Mouse (Mus musculus) thymus, postnatal 14 days (tissue): ENCODE results near the gene Fgf15.
"Not testable (repeated sequence)": the region's sequence is repeated elsewhere in the genome, so short reads cannot be mapped to it uniquely, and the experiment has no call there.

Source experiments
- DNase-seq: peaks from one replicate; pipeline ENCODE4 v3.0.0; 2021

Fgf15 gene

DNA sequence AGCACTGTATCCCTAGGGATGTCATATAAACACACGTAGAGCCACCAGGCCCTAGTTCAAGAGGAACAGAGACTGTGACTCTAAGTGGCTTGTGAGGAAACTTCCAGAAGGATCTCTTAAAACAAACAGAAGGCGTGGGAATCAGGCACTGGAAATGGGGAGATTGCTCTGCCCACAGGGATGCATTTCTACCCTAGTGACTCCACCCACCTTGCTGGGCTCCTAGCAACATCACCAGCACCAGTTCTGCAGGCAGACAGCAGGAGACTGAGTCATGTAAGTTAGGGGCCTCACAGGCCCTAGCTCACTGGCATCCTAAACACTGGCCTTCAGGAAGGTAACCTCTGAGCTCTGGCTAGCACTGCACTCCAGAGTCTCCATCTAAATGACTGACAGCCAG, 4.5 kb upstream of the Fgf15 start:
- no peak for DNase-seq

DNA sequence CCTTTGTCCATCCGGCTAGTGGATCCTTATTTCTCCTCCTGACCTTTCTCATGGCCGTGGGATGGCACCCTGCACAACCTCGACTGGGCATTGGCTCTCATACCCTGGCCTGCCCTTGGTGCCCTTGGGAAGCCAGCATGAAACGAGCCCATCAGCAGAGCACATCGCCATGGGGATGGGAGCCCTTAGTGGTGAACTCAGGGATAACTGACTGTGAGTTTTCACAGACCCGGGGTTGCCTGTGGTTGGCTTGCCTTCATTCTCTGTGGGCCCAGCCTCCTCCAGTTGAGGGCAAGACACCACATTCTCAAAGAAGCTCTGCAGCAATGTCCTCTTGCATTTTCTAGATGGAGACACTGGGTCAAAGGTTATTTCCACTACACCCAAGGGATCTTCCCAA, 4.0 kb upstream of the Fgf15 start:
- no peak for DNase-seq

DNA sequence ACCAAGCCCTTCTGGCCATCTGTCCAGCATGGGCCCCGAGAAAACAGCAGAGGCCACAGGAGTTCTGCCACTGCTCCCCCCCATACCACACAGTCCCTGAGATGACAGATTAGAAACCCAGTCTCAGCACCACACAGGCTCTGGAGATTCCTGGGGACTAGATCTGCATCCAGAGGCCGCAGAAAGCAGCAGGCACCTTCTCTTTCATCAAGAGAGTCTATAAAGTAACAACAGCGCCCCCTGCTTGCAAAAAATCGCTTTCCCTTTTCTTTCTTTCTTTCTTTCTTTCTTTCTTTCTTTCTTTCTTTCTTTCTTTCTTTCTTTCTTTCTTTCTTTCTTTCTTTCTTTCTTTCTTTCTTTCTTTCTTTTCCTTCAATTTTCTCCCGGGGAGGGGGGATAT, 2.1 kb upstream of the Fgf15 start:
- DNase-seq, result peak; percentile 18

DNA sequence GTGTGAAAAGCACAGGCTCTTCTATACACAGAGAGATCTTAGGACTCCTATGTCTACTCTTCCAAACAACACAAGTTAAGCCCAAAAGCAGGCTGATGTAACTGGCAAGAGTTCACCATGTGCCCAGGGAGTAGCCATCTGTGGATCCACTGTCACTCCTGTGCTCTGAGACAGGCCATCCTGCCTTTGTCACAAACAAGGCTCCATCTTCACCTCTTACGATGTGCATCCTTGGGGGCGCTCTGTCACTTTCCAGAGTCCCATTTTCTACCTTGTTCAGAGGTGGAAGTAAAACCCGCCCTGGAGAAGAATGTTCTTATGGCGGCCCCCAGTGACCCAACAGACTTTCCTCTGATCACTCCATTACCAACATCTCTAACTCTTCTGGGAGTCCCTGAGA, 1.6 kb upstream of the Fgf15 start:
- DNase-seq, result no peak

DNA sequence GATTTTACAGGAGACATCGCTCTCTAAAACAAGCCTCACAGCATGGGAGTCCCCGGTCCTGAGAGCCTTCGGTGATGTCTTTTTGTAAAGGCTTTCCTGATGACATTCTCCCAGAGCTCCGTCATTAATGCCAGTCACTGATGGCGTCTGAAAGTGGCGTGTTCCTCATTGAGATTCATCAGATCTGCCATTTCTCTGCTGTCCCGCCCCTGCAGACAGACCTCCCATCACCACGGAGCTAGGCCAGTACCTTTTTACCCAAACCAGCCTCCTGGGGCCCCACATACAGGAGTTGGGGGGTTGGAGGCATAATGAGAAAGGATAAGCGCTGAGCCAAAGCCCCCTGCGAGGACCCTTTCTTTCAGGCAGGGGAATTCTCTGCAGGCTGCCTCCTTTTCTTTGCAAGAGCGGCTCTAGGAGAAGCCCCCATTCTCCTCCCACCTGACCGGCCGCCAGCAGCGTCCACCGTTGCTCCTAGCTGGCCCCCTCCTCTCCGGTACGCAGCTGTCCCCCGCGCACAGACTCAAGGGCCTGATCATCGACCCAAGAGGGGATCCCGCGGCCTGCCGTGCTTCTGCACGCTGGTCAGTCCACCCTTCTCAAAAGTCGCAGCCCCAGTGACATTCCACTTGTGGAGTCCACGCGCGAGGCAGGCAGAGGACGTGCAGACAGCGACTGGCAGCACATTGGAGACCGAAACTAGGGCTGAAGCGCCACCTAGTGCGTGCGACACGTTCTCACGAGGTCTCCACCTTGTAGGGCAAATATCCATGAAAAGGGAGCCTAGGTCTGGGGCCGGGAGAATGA, 823 bp upstream of the Fgf15 start:
- DNase-seq, result peak; percentile 56

DNA sequence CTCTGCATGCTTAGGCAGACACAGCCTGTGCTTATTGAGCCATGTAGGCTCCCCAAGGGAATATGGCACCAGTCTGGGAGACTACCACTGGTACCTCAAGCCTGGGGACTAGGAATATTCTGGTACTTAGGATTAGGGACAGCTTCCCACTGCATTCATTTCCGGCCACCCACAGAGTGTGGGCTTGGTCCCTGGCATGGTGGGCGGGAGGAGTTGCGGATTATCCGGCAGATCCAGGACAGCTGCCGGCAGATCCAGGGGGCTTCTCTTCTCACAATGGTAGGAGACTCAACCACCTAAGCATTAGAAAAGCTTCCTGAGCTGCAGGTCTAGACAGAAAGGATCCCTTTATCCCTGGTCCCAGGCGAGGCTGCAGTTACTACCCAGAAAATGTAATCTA, 2.2 kb downstream of the Fgf15 start:
- no peak for DNase-seq

DNA sequence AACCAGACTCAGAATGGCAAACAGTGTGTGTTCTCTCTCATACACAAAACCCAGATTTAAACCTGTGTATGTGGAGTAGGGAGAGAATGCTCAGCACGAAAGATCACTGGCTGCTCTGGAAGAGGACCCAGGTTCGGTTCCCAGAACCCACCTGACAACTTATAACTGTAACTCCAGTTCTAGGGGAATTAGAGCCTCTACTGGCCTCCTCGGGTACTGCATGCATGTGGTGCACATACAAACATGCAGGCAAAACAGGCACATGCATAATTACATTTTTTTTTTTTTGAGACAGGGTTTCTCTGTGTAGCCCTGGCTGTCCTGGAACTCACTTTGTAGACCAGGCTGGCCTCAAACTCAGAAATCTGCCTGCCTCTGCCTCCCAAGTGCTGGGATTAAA, 9.2 kb downstream of the Fgf15 start:
- DNase-seq, result not testable (repeated sequence)

DNA sequence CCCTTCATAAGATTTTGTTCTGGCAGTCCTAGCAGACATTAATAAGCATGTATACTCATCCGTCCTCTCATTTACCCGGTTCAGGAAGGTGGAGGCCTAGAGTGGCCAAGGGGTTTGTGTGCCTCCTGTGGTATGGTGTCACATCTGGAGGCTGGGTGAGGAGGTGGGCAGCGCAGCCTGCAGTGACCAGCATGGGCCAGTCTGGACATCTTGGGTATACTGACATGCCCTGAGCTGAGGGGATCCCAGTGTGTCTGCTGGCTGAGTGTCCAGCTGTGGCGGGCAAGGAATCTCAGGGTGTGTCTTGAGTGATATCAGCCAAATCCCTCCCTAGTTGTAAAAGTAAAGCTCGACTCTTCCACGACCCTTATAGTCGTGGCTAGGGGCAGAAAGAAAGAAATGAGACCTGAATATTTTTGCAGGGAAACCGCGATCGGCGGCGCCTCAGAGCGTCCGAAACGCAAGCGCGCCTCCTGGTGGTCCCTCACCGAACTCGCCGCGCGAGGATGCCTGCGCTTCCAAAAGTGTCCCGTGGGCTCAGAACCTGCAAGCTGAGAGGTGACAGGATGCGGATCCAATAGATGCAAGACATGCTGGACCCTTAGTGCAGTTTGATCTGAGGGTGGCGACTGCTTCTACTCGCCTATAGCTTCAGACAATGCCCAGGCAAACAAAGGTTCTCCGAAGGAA, 10.5 kb downstream of the Fgf15 start:
- DNase-seq, result peak; percentile 59

DNA sequence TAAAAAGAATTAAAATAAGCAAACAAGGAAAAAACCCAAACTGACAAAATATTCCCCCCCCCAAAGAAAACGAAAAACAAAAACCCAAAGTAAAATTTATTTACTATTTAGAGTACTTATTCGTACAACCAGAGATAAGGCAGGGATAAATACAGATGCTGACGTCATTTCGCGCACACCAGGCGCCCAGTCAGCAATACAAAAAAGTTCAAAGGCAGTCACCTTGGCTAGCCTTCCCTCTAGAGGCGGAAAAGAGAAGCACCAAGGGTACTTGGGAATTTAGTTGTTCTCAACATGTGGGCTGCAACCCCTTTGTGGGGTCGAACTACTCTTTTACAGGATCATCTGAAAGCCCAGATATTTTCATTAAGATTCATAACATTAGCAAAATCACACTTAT, 11.5 kb downstream of the Fgf15 start:
- peak; percentile 25 for DNase-seq

DNA sequence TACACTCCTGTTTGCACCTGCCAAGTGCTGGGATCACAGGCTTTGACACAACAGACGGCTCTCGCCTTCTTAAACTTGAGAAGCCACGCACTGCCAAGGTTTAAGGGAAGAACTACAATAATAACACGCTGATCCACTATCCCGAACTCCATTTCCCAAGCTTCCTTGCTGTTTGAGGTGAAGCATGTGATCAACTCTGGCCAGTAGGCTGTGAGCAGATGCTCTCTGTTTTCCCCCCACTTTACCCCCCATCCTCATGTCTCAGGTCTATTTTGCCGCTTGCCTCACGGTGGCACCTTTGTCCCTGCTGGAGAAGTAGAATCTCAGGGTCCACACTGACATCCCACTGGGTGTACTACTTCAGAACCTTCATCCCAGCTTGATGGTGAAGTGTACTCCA, 12.4 kb downstream of the Fgf15 start:
- DNase-seq, result no peak

DNA sequence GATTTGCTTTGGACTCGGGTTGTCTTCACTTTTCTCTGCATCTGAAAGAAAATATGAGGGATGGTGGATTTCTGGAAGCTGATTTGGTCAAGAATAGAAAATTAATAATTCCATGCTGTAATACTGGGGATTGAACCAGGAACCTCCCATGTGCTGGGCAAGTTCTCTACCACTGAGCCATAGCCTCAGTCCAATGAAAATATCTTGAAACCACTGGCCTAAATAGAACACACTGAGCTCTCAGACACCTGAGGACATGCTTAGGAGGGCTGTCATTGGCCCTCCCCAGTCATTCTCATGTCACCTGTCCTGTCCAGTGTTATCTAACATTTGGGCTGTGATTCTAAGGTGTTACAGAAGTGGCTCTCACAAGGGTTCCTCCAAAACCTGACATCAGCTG, 14.8 kb downstream of the Fgf15 start:
- no peak for DNase-seq

DNA sequence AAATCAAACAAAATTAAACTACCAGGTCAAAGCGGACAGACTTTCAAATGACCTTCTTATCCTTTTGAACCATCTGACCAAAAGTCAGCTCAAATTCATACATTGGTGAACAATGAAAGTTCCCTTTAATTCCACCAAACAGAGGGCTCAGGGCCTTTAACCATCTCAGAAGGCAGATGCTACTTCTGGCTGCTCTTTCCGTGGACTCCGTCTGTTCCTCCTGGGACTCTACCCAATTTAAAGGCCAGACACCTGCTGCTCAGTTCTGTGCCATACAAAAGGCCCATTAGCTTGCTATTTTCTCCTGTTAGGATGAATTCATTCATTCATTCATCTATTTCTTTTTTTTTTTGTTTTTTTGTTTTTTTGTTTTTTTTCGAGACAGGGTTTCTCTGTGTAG, 16.6 kb downstream of the Fgf15 start:
- no peak for DNase-seq

DNA sequence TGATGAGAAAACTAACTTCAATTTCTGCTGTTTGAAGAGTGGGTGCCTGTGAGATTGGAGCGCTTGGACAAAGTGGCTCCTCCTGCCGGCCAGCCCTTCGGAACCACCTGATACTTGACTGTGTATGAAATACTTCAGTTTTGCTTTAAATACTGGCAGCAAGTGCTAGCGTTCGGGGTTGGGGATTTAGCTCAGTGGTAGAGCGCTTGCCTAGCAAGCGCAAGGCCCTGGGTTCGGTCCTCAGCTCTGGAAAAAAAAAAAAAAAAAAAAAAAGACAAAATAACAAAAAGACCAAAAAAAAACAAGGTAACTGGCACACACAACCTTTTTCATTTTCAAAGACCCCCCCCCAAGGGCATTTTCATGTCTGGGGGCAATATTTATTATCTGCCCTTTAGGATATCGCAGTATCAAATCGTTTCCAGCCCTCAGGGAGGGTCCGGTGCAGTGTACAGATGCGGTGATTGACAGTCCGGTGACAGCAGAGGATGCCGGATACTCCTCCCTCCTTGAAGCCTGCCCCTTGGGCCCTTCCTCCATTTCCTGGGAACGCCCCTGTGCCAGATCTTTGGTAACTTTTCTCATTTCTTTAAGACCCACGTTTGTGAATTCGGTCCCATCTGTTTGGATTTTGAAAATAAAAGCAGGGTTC, 18.1 kb downstream of the Fgf15 start:
- DNase-seq, result no peak

DNA sequence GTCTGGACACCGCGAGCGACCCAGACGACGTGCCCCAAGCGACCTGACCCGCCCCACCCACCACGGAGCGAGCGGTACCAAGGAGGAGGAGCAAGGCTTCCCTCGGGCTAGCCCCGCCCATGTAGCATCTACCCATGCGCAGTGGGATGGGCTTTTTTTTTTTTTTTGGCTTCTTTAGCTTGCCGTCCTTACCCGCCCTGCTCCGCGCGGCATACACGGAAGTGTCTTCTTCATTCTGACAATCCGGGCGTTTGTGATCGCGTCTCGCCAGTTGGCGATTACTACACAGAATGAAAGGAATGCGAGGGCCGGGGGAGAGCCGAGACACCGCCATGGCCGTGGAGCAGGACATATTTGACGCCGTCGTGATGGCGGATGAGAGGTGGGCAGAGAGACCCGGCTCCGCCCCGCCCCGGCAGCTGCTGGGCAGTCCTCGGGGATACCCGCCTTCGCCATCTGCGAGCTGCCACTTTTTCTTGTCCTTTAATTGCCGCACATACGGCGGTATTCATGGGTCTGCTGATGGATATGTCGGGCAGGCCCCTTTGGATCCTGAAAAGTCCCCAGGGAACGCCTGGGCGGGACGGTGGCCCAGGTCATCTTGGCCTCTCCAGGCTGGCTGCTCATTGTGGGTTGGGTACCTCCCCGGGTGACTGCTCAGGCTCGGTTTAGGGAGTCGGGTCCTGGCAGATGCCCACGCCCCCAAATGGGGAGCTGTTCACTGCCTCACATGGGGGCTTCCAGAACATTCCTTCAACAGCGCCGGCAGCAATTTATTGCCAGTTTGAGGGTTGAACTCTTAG, 18.8 kb downstream of the Fgf15 start, which contains the start of gene LTO1:
Gene LTO1 (plus strand): TSS at position 153 of the 803 bp plus-strand sequence.
- peak; percentile 92 for DNase-seq

DNA sequence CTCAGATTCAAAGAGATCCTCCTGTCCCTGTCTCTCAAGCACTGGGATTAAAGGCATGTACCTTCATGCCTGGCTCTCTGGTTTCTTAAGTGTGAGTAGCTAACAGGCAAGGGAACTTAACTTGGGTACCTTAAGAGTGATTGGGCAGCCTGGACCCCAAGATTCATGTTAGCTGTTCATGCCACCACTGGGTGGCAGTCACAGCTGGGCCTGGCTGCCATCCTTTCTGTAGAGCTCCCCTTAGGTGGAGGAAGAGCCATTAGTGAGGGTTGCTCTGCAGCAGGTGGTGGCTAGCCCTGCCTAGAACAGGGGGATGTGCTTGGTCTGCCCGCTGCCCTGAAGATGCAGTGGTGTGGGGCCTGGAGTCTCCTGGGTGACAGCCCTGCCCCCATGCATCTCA, 22.5 kb downstream of the Fgf15 start:
- DNase-seq, result no peak

DNA sequence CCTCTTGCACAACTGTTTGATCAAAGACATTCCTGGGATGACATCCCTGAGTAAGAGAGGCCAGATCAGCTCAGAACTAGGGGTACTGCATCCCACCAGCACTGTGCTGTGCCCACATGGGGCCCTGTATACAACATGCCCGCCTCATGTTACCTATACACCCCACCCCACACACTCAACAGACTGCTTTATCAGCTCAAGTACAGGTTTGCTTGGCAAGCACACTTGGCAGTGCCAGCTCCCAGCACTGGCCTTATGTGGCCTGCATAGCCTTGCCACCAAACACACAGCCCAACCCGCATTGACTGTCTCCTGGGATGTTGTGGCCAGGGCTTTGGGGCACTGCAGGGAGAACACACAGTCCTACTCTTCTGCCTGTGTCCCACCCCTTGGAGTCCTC, 31.3 kb downstream of the Fgf15 start:
- DNase-seq, result no peak

DNA sequence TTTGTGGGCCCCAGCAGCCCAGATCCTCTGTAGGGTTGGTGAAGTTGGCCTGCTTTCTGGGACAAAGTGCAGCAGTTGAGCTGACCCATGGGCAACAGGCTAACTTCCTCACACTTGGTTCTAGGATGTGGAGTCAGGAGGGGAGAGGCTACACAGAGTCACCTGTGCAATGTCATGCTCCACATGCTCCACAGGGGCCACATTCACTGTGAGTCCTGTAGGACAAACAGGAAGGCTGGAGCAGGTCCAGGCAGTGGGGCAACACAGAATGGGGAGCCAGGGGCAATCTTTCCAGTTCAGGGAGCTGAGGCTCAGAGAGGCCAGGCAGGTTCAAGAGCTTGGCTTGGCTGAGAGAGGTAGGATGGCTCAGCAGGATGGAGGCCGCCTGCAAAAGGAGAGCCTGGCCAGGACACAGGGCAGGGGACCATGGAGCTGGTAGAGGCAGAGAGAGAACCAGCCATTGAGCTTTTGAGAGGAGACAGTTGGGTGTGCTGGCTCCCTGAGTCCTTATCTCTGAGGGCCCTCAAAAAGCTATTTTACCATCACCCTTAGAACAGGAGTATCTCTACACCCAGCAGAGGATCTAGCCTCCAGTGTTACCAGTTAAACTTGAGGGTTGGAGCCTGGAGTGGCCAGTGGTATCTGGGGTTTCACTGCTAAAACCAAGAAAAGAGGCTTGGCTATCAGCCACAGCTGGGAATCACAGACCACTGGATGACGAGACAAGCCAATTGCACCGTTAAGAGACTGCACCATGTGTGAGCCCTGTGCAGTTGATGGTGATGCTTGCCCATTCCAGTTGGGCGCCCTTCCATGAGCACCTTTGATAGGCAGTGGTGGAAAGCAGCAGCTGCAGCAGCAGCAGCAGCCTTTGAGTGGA, 31.9 kb downstream of the Fgf15 start:
- DNase-seq, result no peak

DNA sequence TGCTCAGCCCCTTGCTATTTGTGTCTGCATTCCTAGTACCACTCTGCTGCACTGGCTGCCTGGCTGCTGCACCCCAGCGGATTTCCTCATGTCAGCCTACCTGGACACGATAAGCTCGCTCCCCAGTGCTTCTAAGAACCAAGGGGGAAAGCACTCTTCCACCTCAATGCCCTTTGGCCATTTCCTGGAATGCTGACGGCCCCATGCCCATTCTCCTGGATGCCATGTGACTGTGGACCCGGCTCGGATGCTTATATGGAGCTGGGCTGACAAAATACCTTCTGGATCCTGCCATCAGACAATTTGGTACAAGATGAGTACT, 32.5 kb downstream of the Fgf15 start:
- DNase-seq, result no peak

DNA sequence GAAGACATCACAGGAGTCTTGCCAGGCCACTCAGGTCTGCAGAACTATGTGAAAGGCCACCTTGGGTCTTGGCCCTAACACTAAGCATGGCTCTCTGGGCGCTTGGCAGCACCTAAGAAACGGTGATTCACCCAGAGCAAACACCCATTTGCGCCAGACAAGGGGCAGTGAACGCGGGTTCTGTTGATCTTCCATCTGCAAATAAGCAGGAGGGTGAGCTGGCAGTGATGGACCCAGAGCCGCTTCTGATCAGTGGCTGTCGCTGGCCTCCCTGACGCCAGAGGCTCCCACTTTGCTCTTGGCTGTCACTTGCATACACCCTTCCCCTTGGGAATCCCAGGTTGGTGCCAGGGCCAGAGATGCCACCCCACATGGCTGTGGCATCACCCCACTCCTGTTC, 33.2 kb downstream of the Fgf15 start:
- DNase-seq, result no peak

DNA sequence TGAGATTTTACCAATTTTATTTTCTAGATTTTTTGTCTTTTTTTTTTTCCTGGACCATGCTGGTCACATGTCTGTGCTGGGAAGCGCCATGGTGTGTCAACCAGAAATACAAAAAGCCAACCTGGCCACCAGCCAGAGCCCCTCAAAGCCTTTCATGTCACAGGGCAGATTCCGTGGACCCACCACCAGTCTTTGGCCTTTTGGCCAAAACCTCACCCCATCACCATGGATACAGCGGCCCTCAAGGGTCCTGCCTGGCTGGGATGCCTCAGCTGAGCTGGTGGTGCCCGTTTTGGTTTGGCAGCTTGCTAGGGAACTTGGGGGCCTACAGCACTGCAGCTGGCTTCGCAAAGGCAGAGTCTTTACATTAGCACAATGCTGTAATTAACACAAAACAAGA, 33.6 kb downstream of the Fgf15 start:
- DNase-seq, result no peak

DNA sequence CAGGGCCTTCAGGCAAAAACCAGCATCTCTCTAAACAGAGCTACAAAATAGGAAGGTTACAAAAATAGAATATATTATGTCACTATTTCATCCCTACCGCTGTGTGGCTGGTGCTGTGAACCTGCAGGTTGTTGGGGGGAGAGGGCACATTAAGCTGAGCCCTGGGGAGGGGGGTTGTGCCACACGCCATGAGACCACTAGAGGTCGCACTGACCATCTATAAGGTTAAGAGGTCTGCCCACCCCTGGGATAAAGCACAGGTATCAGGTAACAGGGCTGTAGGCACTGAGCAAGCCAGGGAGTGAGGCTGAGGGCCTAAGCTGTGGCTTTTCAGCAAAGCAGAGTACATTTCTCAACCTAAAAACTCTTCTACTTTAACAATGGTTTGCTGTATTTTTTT, 35.4 kb downstream of the Fgf15 start:
- DNase-seq, result peak; percentile 74

DNA sequence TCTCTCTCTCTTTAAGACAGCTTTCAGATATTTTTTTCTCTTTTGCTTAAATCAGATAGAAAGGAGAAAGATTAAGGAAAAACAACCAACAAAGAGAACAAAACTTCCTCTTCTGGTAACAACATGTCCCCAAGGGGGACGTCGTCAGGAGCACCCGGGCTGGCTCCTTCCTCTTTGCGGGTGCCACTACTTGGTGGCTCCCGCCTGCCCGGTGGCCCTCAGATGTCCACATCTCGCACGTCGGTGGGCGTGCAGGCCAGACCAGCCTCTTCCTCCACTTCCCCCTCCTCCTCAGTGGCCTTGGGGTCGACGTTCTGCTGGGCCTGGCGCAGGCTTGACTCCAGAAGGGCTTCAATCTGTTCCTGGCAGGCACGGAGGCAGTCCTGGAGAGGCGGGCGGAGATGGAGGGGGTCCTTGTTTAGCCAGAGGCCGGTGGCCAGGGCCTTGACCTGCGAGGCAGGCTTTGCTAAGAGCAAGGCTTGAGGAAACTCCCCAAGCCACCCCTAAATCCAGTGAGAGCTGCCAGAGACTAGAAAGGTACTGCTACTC, 36.1 kb downstream of the Fgf15 start:
- no peak for DNase-seq
